Mouse (Mus musculus) right cerebral cortex, postnatal 4 days (tissue): ENCODE measurements at regions not wholly inside any gene's neighbourhood (a gene's known extent, or its start where the extent isn't known, plus 50 kb on each side); places are given as distances from the start of the nearest gene placed in this dataset.

Experiments
- DNase-seq: peaks from one replicate; pipeline ENCODE4 v3.0.0-alpha.2; 2022

DNA sequence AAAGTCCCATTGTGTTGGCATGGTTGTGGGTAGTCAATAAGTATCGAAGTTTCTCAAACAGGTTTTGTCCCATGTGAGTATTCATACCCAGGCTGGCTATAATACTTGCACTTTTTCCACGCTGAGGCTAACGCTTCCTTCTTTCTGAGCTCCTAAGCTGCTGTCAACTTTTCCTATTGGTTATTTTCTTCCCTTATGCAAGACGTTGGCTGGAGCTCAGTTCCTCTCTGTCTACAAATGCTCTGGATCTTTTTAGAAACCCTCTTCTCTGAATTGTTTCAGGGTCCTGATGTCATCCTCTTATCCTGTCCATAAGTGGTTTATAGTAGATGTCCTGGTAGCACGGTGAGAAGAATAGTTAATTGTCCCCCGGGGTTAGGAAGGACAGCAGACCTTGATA is 278.7 kb upstream of the Sel1l start:
- DNase-seq: no peak

DNA sequence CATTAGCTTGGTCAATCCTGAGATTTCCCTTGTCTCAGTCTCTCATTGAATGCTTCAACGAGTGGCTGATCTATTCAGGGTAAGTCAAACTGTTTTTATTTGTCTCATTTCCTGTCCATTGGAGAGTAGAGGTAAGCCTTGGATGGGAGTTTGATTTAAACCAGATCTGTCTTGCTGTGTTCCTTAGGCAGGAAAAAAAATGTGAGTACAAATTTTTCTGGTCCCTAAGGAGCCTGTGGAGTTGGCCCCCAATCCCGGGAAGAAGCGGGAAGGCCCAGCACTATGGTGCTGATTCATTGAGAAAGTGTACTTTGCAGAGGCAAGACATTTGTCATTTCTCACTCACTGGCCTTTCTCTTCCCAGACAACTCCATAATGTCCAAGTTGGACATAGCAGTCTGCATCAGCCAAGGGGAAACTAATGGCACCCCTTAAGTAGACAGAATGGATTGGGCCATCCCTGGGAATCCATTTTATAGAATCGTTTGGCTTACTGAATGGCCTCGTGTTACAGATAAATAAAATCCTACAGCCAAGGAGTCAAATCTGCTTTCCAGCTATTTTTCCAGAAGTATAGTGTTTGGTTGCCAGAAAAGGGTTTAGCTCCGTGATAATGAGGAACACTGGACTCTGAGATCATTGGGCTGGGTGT is 271.3 kb upstream of the Sel1l start:
- no peak for DNase-seq

DNA sequence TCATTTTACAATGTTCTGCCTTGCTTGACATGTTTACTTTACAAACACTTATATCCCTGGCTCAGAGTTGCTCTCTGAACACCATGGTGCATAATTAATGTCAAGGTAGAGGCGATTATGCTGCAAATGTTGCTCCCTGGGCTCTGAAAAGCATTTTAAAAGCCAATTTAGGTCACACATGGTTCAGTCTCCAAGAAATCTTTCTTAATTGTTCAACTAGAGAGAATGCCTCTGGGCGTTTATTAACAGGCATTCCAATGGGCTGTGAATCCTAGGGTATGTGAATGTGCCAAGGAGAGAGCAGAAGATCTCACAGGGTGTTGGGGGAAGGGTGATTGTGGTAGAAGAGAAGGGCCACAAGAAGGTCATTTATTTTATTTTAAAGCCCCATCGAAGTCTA is 260.7 kb upstream of the Sel1l start:
- DNase-seq: no peak

GRCm38 (mm10) chr12:92100080-92100479 is 251.1 kb upstream of the Sel1l start:
- DNase-seq: no peak

- no peak for DNase-seq
Measured at GRCm38 (mm10) chr12:92092794-92093365, 243.9 kb upstream of the Sel1l start.

GRCm38 (mm10) chr12:92073209-92073608 is 224.3 kb upstream of the Sel1l start:
- peak; percentile 8 for DNase-seq

- DNase-seq: no peak
Measured at GRCm38 (mm10) chr12:92062731-92063130, 213.8 kb upstream of the Sel1l start.

GRCm38 (mm10) chr12:92040481-92040880 is 191.5 kb upstream of the Sel1l start:
- DNase-seq: no peak

- no peak for DNase-seq
Measured at GRCm38 (mm10) chr12:92029192-92029591, 180.2 kb upstream of the Sel1l start.

- DNase-seq: no peak
Measured at GRCm38 (mm10) chr12:92028354-92028753, 179.4 kb upstream of the Sel1l start.

GRCm38 (mm10) chr12:92024461-92025218 is 175.7 kb upstream of the Sel1l start:
- DNase-seq: no peak

DNA sequence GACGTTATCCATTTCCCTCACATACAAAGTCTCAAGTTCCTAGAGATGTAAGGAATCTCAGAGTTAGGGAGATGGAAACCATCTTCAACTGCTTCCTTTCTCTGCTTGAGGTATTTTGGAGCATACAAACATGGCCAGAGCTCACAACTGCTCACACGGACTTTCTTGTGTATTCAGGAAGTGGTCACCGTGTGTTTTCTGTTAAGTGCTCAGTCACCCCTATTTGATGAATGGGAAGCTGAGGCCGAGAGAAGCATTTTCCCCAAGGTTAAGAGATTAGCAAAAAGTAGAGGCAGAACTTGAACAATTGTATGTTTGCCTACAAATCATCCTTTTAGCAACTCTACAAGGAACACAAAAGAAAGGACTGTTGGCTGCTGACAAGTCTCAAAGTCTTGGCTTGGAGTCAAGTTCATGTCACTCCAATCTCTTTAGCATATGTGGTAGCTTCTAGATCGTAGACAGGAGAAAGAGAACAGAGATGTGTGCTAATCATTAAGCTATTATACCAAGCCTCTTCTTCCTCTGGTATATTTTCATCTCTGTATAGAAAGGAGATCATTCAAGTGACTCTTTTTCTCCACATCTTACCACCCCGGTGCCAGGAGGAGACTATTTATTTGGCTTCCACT is 170.8 kb upstream of the Sel1l start:
- DNase-seq: no peak

- DNase-seq: no peak
Measured at GRCm38 (mm10) chr12:92015373-92015772, 166.4 kb upstream of the Sel1l start.

DNA sequence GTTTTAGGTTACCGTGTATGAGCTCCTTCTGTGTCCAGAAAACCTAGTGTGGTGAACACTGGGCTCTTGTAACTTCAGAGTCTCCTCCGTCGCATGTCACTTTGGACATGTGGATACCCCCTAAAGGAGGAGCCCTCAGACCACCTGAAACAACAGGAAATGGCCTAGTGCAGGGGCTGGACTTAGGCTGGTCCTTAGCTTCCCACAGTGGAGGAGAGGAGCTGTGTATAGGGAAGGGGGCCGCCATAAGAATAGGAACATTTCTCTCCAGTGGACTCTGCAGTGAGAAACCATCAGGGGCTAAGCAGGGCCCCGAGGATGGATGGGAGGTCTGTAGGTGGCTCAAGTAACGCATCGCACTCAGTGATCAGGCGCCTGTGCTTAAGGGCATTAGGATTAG is 165.0 kb upstream of the Sel1l start:
- no peak for DNase-seq

- DNase-seq: peak; percentile 70
Measured at GRCm38 (mm10) chr12:92013244-92013643, 164.3 kb upstream of the Sel1l start.

DNA sequence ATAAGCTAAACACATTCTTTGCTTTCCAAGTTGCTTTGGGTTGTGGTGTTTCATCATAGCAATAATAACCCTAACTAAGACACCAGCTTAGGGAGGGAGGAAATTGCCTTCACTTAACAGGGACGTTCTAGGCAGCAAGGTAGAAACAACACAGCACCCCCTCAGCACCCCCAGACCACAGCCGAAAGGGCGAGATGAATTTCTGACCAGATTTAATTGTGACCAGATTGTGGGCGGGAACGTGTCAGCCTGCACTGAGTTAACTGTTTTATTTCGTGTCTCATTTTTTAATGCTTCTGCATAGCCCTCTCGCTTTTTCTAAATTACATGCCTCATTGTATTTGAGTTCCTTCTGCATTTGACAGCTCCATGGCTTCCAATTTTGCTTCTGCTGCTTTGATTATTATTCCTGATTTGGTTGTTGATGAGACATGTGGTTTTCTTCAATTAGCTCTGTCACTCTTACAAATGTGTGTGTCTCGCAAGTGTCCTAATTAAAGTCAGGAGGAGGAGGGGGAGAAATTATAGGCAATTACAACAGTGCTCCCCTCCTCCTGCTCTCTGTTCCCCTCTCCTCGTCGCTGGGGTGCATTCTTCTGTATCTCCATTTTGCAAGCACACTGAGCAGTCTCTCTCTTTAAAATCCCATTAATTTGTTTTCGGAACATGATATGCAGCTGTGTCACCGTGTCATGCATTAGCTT is 155.6 kb upstream of the Sel1l start:
- DNase-seq: no peak

GRCm38 (mm10) chr12:91999031-91999430 is 150.1 kb upstream of the Sel1l start:
- DNase-seq: no peak

DNA sequence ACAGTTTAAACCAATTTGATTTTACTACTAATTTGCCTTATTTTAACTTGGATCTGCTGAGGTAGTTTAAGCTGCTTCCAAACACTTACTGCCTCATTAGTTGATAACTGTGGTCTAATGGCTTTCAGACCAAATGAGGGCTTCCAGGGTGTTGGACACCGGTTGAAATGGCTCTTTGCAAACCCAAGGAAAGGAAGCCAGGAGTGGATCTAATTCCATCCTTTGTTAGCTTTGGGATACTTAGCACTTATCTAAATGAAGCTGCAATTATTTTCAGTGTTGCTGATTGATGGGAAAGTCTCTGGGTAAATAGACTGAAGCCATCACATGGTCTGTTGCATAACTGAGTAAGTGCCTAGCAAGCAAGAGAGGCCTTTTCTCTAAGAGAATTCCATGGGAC is 148.4 kb upstream of the Sel1l start:
- DNase-seq: no peak

- no peak for DNase-seq
Measured at GRCm38 (mm10) chr12:91995545-91995944, 146.6 kb upstream of the Sel1l start.

DNA sequence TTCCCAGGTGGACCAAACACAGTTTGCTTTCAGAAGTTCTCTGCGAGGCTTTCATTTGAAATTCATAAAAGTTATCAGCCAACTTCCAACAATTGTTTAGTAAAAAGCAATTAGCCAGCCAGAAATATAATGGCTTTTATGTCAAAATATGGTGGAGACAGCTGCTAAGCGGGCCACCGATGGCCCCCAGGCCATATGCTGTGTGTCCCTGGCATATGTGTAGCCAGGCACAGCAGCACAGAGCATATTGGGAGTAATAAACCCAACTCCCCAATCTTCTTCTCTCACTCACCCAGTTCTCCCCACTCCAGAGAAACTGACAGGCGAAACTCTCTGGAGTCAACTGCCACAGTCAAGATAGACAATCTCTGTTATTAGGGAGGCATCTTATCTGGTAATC is 137.5 kb upstream of the Sel1l start:
- no peak for DNase-seq

DNA sequence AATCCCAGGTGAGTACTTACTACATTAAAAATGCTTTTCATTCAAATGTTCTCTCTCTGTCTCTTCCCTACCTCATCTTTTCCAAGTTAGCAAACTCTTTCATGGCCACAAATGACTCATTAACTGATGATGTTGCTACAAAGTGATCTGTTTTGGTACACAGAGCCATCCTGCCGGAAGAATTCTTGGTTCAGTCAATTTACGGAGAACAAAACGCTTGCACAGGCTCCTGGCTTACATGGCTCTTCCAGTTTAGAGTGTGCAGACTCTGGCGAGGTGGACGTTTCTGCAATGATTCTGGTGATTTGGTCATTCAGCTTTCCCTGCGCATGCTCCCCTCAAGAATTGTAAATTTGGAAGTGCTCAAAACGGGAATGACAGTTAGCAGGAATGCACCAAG is 131.4 kb upstream of the Sel1l start:
- DNase-seq: no peak

GRCm38 (mm10) chr12:91971045-91971444 is 122.1 kb upstream of the Sel1l start:
- no peak for DNase-seq

DNA sequence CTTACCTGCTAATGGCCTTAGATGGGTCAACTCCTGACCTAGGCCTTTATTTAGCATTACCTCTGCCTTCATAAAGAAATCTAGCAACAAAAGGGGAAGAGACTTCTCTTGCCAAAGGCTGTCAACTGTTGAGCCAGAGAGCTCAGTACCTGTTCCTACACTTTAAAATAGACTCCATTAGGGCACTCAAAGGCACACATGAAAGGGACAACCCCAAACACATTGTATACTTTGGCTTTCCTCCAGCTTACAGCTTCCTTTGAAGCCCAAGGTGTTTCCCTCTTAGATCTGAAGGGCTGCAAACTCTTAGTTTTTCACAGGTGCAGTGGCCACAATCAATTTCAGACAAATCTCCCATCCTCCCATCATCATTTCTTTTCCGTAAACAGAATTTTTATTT is 117.0 kb upstream of the Sel1l start:
- DNase-seq: no peak
